Mouse (Mus musculus) ES-Bruce4 (cell line): ENCODE measurements at regions not wholly inside any gene's neighbourhood (a gene's known extent, or its start where the extent isn't known, plus 50 kb on each side); places are given as distances from the start of the nearest gene placed in this dataset.

Experiments
- CTCF ChIP-seq: IDR thresholded peaks from one replicate; pipeline ENCODE4 v1.8.1; 2011; ENCODE audit warnings: low read depth, low read length
- POLR2A ChIP-seq: IDR thresholded peaks from one replicate; pipeline ENCODE4 v1.8.1; 2011; ENCODE audit warnings: low read length; ENCODE audit not compliant: insufficient read depth

DNA sequence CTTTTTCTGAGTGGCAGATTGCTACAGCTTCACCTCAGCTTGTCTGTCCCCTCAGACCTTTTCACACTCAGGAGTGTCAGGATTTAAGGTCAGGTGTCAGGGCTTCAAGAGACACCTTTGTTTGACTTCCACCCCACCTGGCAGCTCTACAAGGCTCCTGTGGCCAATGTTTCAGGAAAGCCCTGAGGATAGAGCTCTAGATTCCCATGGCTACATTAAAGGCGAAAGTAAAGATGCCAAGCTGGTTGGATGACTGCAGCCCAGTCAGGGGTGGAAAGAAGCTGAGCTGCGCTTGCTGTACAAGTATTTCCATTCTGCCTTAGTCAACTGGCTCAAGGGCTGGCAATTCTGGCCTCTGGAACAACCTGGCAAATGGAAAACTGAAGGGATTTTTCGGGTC lies 198.2 kb downstream of the Snx19 start:
- no peak for TF ChIP-seq CTCF
- TF ChIP-seq POLR2A: no peak
